Mouse (Mus musculus) MEL (cell line): ENCODE measurements at regions not wholly inside any gene's neighbourhood (a gene's known extent, or its start where the extent isn't known, plus 50 kb on each side); places are given as distances from the start of the nearest gene placed in this dataset.

Source experiments
- DNase-seq: peaks from one replicate; pipeline ENCODE4 v3.0.0; 2011; ENCODE audit warnings: low read depth, low spot score
- H3K27ac ChIP-seq: 2 replicates; pipeline ENCODE4 v1.5.1; 2012; ENCODE audit warnings: low read depth, mild to moderate bottlenecking, control low read depth, low read length, moderate library complexity; ENCODE audit not compliant: control insufficient read depth
- H3K27me3 ChIP-seq, 2 experiments: fragments of 150-350 bp in 1 of 2; sonication (generic) in 1 of 2; 2 replicates each; pipeline ENCODE4 v1.6.1; 2012; ENCODE audit warnings: low read length in 2 of 2, mild to moderate bottlenecking in 2 of 2, improper control_type of control experiment in 1 of 2, moderate library complexity in 1 of 2; ENCODE audit not compliant: insufficient read depth in 2 of 2, control insufficient read depth in 1 of 2
- H3K36me3 ChIP-seq, 2 experiments: 2 replicates each; pipeline ENCODE4 v1.6.1; 2012 to 2014; ENCODE audit warnings: low read length in 2 of 2, improper control_type of control experiment in 1 of 2, inconsistent platforms in 1 of 2, mild to moderate bottlenecking in 1 of 2; ENCODE audit not compliant: insufficient read depth in 2 of 2, control insufficient read depth in 1 of 2
- H3K4me1 ChIP-seq, 2 experiments: fragments of 150-350 bp in 1 of 2; sonication (generic) in 1 of 2; 2 replicates each; pipeline ENCODE4 v1.6.1; 2012; ENCODE audit warnings: low read length in 2 of 2, improper control_type of control experiment in 1 of 2, mild to moderate bottlenecking in 1 of 2; ENCODE audit not compliant: insufficient read depth in 2 of 2, control insufficient read depth in 1 of 2
- H3K4me3 ChIP-seq, 2 experiments: fragments of 150-350 bp in 1 of 2; sonication (generic) in 1 of 2; 2 replicates each; pipeline ENCODE4 v1.5.1; 2012; ENCODE audit warnings: low read depth in 2 of 2, low read length in 2 of 2, mild to moderate bottlenecking in 2 of 2, moderate library complexity in 2 of 2, control low read depth in 1 of 2, improper control_type of control experiment in 1 of 2; ENCODE audit not compliant: control insufficient read depth in 1 of 2, insufficient read depth in 1 of 2
- H3K79me2 ChIP-seq: 2 replicates; pipeline ENCODE4 v1.6.1; 2012; ENCODE audit warnings: mild to moderate bottlenecking, low read length, moderate library complexity; ENCODE audit not compliant: control insufficient read depth, poor library complexity, insufficient read depth
- H3K9ac ChIP-seq: 2 replicates; pipeline ENCODE4 v1.6.1; 2012; ENCODE audit warnings: low read depth, mild to moderate bottlenecking, control low read depth, low read length, moderate library complexity; ENCODE audit not compliant: control insufficient read depth, poor library complexity, severe bottlenecking
- H3K9me3 ChIP-seq: fragments of 150-350 bp; sonication (generic); replicated peaks from 2 replicates; pipeline ENCODE4 v1.6.1; 2012; ENCODE audit warnings: mild to moderate bottlenecking, low read length, improper control_type of control experiment, moderate library complexity; ENCODE audit not compliant: insufficient read depth
- BHLHE40 ChIP-seq: IDR thresholded peaks from 2 replicates; pipeline ENCODE4 v1.6.1; 2012; ENCODE audit warnings: low read depth, mild to moderate bottlenecking, inconsistent platforms, low read length, improper control_type of control experiment, borderline replicate concordance
- CHD2 ChIP-seq: IDR thresholded peaks from 2 replicates; pipeline ENCODE4 v1.6.1; 2011; ENCODE audit warnings: low read length, improper control_type of control experiment
- CTCF ChIP-seq, 3 experiments: IDR thresholded peaks in 2 of 3; conservative IDR thresholded peaks in 1 of 3; 2 replicates each; pipeline ENCODE4 v1.5.1; 2011 to 2012; ENCODE audit warnings: low read length in 3 of 3, low read depth in 2 of 3, mild to moderate bottlenecking in 2 of 3, improper control_type of control experiment in 1 of 3, inconsistent platforms in 1 of 3, mixed read lengths in 1 of 3, moderate library complexity in 1 of 3; ENCODE audit not compliant: control insufficient read depth in 1 of 3, insufficient read depth in 1 of 3, poor library complexity in 1 of 3, severe bottlenecking in 1 of 3
- ELF1 ChIP-seq: IDR thresholded peaks from 2 replicates; pipeline ENCODE4 v1.6.1; 2014; ENCODE audit warnings: low read depth, mild to moderate bottlenecking, inconsistent platforms, low read length, improper control_type of control experiment, moderate library complexity
- EP300 ChIP-seq, 2 experiments: IDR thresholded peaks; 2 replicates each; pipeline ENCODE4 v1.6.1; 2011; ENCODE audit warnings: improper control_type of control experiment in 2 of 2, low read length in 2 of 2, low read depth in 1 of 2, mild to moderate bottlenecking in 1 of 2
- HCFC1 ChIP-seq: IDR thresholded peaks from 2 replicates; pipeline ENCODE4 v1.6.1; 2012; ENCODE audit warnings: low read depth, mild to moderate bottlenecking, inconsistent platforms, low read length, improper control_type of control experiment, moderate library complexity
- JUND ChIP-seq: IDR thresholded peaks from 2 replicates; pipeline ENCODE4 v1.6.1; 2011; ENCODE audit warnings: low read depth, mild to moderate bottlenecking, improper control_type of control experiment, low read length
- MAX ChIP-seq: IDR thresholded peaks from 2 replicates; pipeline ENCODE4 v1.6.1; 2011; ENCODE audit warnings: low read length, improper control_type of control experiment
- MAZ ChIP-seq: IDR thresholded peaks from 2 replicates; pipeline ENCODE4 v1.6.1; 2012; ENCODE audit warnings: low read depth, mild to moderate bottlenecking, inconsistent platforms, low read length, improper control_type of control experiment
- MEF2A ChIP-seq: IDR thresholded peaks from 2 replicates; pipeline ENCODE4 v1.6.1; 2014; ENCODE audit warnings: low read depth, mild to moderate bottlenecking, inconsistent platforms, low read length, improper control_type of control experiment; ENCODE audit not compliant: poor library complexity, insufficient replicate concordance, severe bottlenecking; ENCODE audit errors: extremely low read depth
- MYB ChIP-seq: IDR thresholded peaks from 2 replicates; pipeline ENCODE4 v1.6.1; 2011; ENCODE audit warnings: mild to moderate bottlenecking, low read depth, low read length, improper control_type of control experiment
- POLR2A ChIP-seq, 2 experiments: IDR thresholded peaks; 2 replicates each; pipeline ENCODE4 v1.6.1; 2011 to 2012; ENCODE audit warnings: low read length in 2 of 2, mild to moderate bottlenecking in 2 of 2, control low read depth in 1 of 2, improper control_type of control experiment in 1 of 2, low read depth in 1 of 2, moderate library complexity in 1 of 2; ENCODE audit not compliant: control insufficient read depth in 1 of 2, insufficient read depth in 1 of 2, poor library complexity in 1 of 2
- RAD21 ChIP-seq: IDR thresholded peaks from 2 replicates; pipeline ENCODE4 v1.6.1; 2011; ENCODE audit warnings: mild to moderate bottlenecking, low read depth, low read length, improper control_type of control experiment
- UBTF ChIP-seq: IDR thresholded peaks from 2 replicates; pipeline ENCODE4 v1.6.1; 2012; ENCODE audit warnings: low read depth, mild to moderate bottlenecking, inconsistent platforms, low read length, improper control_type of control experiment, moderate library complexity, borderline replicate concordance; ENCODE audit not compliant: insufficient read depth
- USF1 ChIP-seq: IDR thresholded peaks from 2 replicates; pipeline ENCODE4 v1.6.1; 2014; ENCODE audit warnings: low read depth, mild to moderate bottlenecking, inconsistent platforms, low read length, improper control_type of control experiment, moderate library complexity
- USF2 ChIP-seq, 2 experiments: IDR thresholded peaks; 2 replicates each; pipeline ENCODE4 v1.6.1; 2011 to 2012; ENCODE audit warnings: improper control_type of control experiment in 2 of 2, low read length in 2 of 2, borderline replicate concordance in 1 of 2, inconsistent platforms in 1 of 2, low read depth in 1 of 2, mild to moderate bottlenecking in 1 of 2; ENCODE audit not compliant: insufficient read depth in 1 of 2
- ZC3H11A ChIP-seq: IDR thresholded peaks from 2 replicates; pipeline ENCODE4 v1.6.1; 2012; ENCODE audit warnings: low read depth, mild to moderate bottlenecking, inconsistent platforms, low read length, improper control_type of control experiment
- ZKSCAN1 ChIP-seq: IDR thresholded peaks from 2 replicates; pipeline ENCODE4 v1.6.1; 2012; ENCODE audit warnings: low read depth, mild to moderate bottlenecking, inconsistent platforms, low read length, improper control_type of control experiment, moderate library complexity
- ZMIZ1 ChIP-seq: IDR thresholded peaks from 2 replicates; pipeline ENCODE4 v1.6.1; 2012; ENCODE audit warnings: low read depth, mild to moderate bottlenecking, inconsistent platforms, low read length, improper control_type of control experiment, moderate library complexity

GRCm38 (mm10) chr9:60993661-60994060 is 199.3 kb downstream of the Uaca start:
- no peaks in the 10 kb centered on the region for H3K9me3 ChIP-seq
- peaks cover 0 to 8% of the 10 kb centered on the region in 2 experiments; a peak in 1 of 4 replicates for H3K36me3 ChIP-seq
- peaks cover 0 to 10% of the 10 kb centered on the region in 2 experiments; a peak in 2 of 4 replicates for H3K4me1 ChIP-seq
- no peaks in the 10 kb centered on the region for H3K79me2 ChIP-seq
- no peak overlapping the region for H3K27ac ChIP-seq
- no peaks in the 10 kb centered on the region for H3K27me3 ChIP-seq
- no peak for DNase-seq
- H3K4me3 ChIP-seq = no peak overlapping the region
- H3K9ac ChIP-seq = no peak overlapping the region
- TF ChIP-seq POLR2A (IDR thresholded peaks at IDR 0.05; ENCODE audit: control insufficient read depth in 1 of 2, insufficient read depth in 1 of 2, low read depth in 1 of 2, low read length in 2 of 2, poor library complexity in 1 of 2) (no peak), MAZ (no peak), EP300 (IDR thresholded peaks at IDR 0.05; ENCODE audit: low read depth in 1 of 2, low read length in 2 of 2) (no peak), UBTF (no peak)

GRCm38 (mm10) chr9:60995096-60995495 is 200.8 kb downstream of the Uaca start:
- no peaks in the 10 kb centered on the region for H3K79me2 ChIP-seq
- TF ChIP-seq ELF1 (no peak), USF1 (no peak), MEF2A (no peak), UBTF (no peak), ZMIZ1 (no peak), MAZ (no peak), HCFC1 (no peak), JUND (no peak), MYB (no peak), ZC3H11A (no peak), ZKSCAN1 (no peak), USF2 (IDR thresholded peaks at IDR 0.05; ENCODE audit: borderline replicate concordance in 1 of 2, insufficient read depth in 1 of 2, low read depth in 1 of 2, low read length in 2 of 2) (no peak), RAD21 (no peak), CHD2 (no peak), BHLHE40 (no peak), CTCF (IDR thresholded peaks at IDR 0.05 in 2 of 3, conservative IDR thresholded peaks at IDR 0.05 in 1 of 3; ENCODE audit: control insufficient read depth in 1 of 3, insufficient read depth in 1 of 3, low read depth in 2 of 3, low read length in 3 of 3, poor library complexity in 1 of 3, severe bottlenecking in 1 of 3) (no peak), MAX (no peak)
- TF ChIP-seq, all 39 proteins: peak for 0
- DNase-seq = no peak
- no peak overlapping the region for H3K27ac ChIP-seq
- H3K4me1 ChIP-seq = peaks cover 0 to 21% of the 10 kb centered on the region in 2 experiments; a peak in 2 of 4 replicates
- no peaks in the 10 kb centered on the region for H3K9me3 ChIP-seq
- H3K27me3 ChIP-seq = no peaks in the 10 kb centered on the region
- H3K4me3 ChIP-seq = no peak overlapping the region
- H3K9ac ChIP-seq = no peak overlapping the region
- peaks cover 0 to 10% of the 10 kb centered on the region in 2 experiments; a peak in 1 of 4 replicates for H3K36me3 ChIP-seq
